Mouse (Mus musculus) testis, adult 2 months (tissue): ENCODE results near the gene Tmem52. TPM values are rescaled to one million over a fixed set of nuclear protein-coding genes. Genes with fewer than 3 reads are reported as not detected.
"Not testable (repeated sequence)": the region's sequence is repeated elsewhere in the genome, so short reads cannot be mapped to it uniquely, and the experiment has no call there.

Source experiments
- H3K27ac ChIP-seq: fragments of 200-500 bp; 2 replicates; pipeline ENCODE4 v1.5.1; 2012; ENCODE audit warnings: low read depth, low read length; ENCODE audit not compliant: control insufficient read depth, insufficient read depth
- H3K27me3 ChIP-seq: fragments of 200-500 bp; 2 replicates; pipeline ENCODE4 v1.6.1; 2012; ENCODE audit warnings: mild to moderate bottlenecking, low read length, moderate library complexity; ENCODE audit not compliant: control insufficient read depth, insufficient read depth
- H3K36me3 ChIP-seq: fragments of 200-500 bp; 2 replicates; pipeline ENCODE4 v1.6.1; 2012; ENCODE audit warnings: mild to moderate bottlenecking, low read length; ENCODE audit not compliant: control insufficient read depth, insufficient read depth
- H3K4me1 ChIP-seq: fragments of 200-500 bp; 2 replicates; pipeline ENCODE4 v1.6.1; 2012; ENCODE audit warnings: low read length; ENCODE audit not compliant: control insufficient read depth, insufficient read depth
- H3K4me3 ChIP-seq: fragments of 200-500 bp; 2 replicates; pipeline ENCODE4 v1.5.1; 2012; ENCODE audit warnings: low read depth, mild to moderate bottlenecking, low read length, moderate library complexity, mixed read lengths; ENCODE audit not compliant: control insufficient read depth
- CTCF ChIP-seq: fragments of 200-500 bp; IDR thresholded peaks from 2 replicates; pipeline ENCODE4 v1.5.1; 2012; ENCODE audit warnings: low read depth, mild to moderate bottlenecking, inconsistent platforms, low read length, moderate library complexity; ENCODE audit not compliant: control insufficient read depth, insufficient read depth, insufficient replicate concordance
- POLR2A ChIP-seq: fragments of 200-500 bp; IDR thresholded peaks from 2 replicates; pipeline ENCODE4 v1.6.1; 2012; ENCODE audit warnings: low read depth, mild to moderate bottlenecking, inconsistent platforms, low read length, moderate library complexity; ENCODE audit not compliant: control insufficient read depth
- polyA plus RNA-seq: library from polyadenylated mRNA; depleted of rRNA; stranded (reverse); fragments of >200 nt; gene quantifications from 2 replicates; pipeline ENCODE4 v1.2.3, GENCODE M21; 2012; rRNA removed

Gene Tmem52
- 24.8 and 30.0 TPM in 2 replicates for polyA plus RNA-seq

- Histone ChIP-seq H3K4me3 (peak within 1 kb of the TSS; percentile 43), H3K36me3 (no peaks in the 10 kb centered on the region; the same call in 1 of the 2 replicates), H3K27me3 (no peaks in the 10 kb centered on the region), H3K4me1 (peaks cover 3% of the 10 kb centered on the region), H3K27ac (peak within 1 kb of the TSS; percentile 48)
- peak; percentile 66 for TF ChIP-seq POLR2A
- TF ChIP-seq CTCF: no peak
Measured at GRCm38 (mm10) chr4:155468952-155469351, at the start of gene Tmem52. TSS of gene Tmem52 (plus strand) at chr4:155469114.

GRCm38 (mm10) chr4:155420137-155420536 lies 48.8 kb upstream of the Tmem52 start:
- Histone ChIP-seq H3K27me3 (no peaks in the 10 kb centered on the region), H3K4me3 (no peak overlapping the region)
- TF ChIP-seq CTCF: no peak
- no peak for TF ChIP-seq POLR2A

GRCm38 (mm10) chr4:155421412-155422370 lies 47.2 kb upstream of the Tmem52 start:
- H3K4me3 ChIP-seq: not testable (repeated sequence)

More at GRCm38 (mm10) chr4:155420137-155420536, 48.8 kb upstream of the Tmem52 start:
- Histone ChIP-seq H3K27ac (no peak overlapping the region), H3K4me1 (no peaks in the 10 kb centered on the region), H3K36me3 (peaks cover 2% of the 10 kb centered on the region)

GRCm38 (mm10) chr4:155423988-155424387 lies 44.9 kb upstream of the Tmem52 start:
- H3K27ac ChIP-seq: no peak overlapping the region
- no peak for TF ChIP-seq CTCF
- TF ChIP-seq POLR2A: no peak
- peaks cover 2% of the 10 kb centered on the region for H3K36me3 ChIP-seq
- no peaks in the 10 kb centered on the region for H3K27me3 ChIP-seq
- no peak overlapping the region for H3K4me3 ChIP-seq
- no peaks in the 10 kb centered on the region for H3K4me1 ChIP-seq

More at GRCm38 (mm10) chr4:155421412-155422370, 47.2 kb upstream of the Tmem52 start:
- H3K27me3 ChIP-seq, H3K36me3 ChIP-seq, H3K27ac ChIP-seq, H3K4me1 ChIP-seq: not testable (repeated sequence)

- Histone ChIP-seq H3K4me3 (no peak overlapping the region), H3K4me1 (no peaks in the 10 kb centered on the region), H3K36me3 (no peaks in the 10 kb centered on the region; the same call in 1 of the 2 replicates), H3K27me3 (no peaks in the 10 kb centered on the region), H3K27ac (no peak overlapping the region)
- TF ChIP-seq CTCF (no peak), POLR2A (no peak)
Measured at GRCm38 (mm10) chr4:155426272-155426671, 42.6 kb upstream of the Tmem52 start.

GRCm38 (mm10) chr4:155428442-155428841 lies 40.5 kb upstream of the Tmem52 start:
- no peak overlapping the region for H3K27ac ChIP-seq
- no peak for TF ChIP-seq CTCF
- no peak for TF ChIP-seq POLR2A
- H3K4me1 ChIP-seq: no peaks in the 10 kb centered on the region
- H3K4me3 ChIP-seq: no peak overlapping the region
- no peaks in the 10 kb centered on the region for H3K27me3 ChIP-seq
- no peaks in the 10 kb centered on the region; the same call in 1 of the 2 replicates for H3K36me3 ChIP-seq

- Histone ChIP-seq H3K4me3 (no peak overlapping the region), H3K36me3 (no peaks in the 10 kb centered on the region; the same call in 1 of the 2 replicates), H3K27me3 (no peaks in the 10 kb centered on the region), H3K4me1 (no peaks in the 10 kb centered on the region), H3K27ac (no peak overlapping the region)
- TF ChIP-seq CTCF (no peak), POLR2A (no peak)
Measured at GRCm38 (mm10) chr4:155429202-155429601, 39.7 kb upstream of the Tmem52 start.
